Mouse (Mus musculus): ENCODE measurements around the gene Plekha4. TPM values are rescaled to one million over a fixed set of nuclear protein-coding genes. Genes with fewer than 3 reads are reported as not detected.

Gene Plekha4
- polyA plus RNA-seq, 1 experiment from 2014 or later: 0.53 TPM

- Histone ChIP-seq H3K27ac (replicated peaks; ENCODE audit: low read depth, low read length) (peak overlapping the region; percentile 64), H3K4me3 (replicated peaks; ENCODE audit: low read depth, low read length) (peak overlapping the region; percentile 43), H3K36me3 (ENCODE audit: control insufficient read depth, insufficient read depth, low read length) (no peaks in the 10 kb centered on the region), H3K4me1 (ENCODE audit: control insufficient read depth, insufficient read depth, low read length) (peaks cover 17% of the 10 kb centered on the region), H3K27me3 (ENCODE audit: control insufficient read depth, insufficient read depth, low read length) (no peaks in the 10 kb centered on the region), H3K9ac (replicated peaks; ENCODE audit: low read length) (peak overlapping the region; percentile 42), H3K9me3 (ENCODE audit: control insufficient read depth, low read length) (no peaks in the 10 kb centered on the region), H3K4me2 (ENCODE audit: low read length) (peak overlapping the region; percentile 74)
- peak; percentile 91 for DNase-seq
- under 1% methylated on average over 24 of the region's 24 CpGs for WGBS
- peak; percentile 91 for ATAC-seq (ENCODE audit: low FRiP score, low TSS enrichment)
Measured at GRCm38 (mm10) chr7:45567780-45568516, 41.8 kb downstream of the Plekha4 start.

DNA sequence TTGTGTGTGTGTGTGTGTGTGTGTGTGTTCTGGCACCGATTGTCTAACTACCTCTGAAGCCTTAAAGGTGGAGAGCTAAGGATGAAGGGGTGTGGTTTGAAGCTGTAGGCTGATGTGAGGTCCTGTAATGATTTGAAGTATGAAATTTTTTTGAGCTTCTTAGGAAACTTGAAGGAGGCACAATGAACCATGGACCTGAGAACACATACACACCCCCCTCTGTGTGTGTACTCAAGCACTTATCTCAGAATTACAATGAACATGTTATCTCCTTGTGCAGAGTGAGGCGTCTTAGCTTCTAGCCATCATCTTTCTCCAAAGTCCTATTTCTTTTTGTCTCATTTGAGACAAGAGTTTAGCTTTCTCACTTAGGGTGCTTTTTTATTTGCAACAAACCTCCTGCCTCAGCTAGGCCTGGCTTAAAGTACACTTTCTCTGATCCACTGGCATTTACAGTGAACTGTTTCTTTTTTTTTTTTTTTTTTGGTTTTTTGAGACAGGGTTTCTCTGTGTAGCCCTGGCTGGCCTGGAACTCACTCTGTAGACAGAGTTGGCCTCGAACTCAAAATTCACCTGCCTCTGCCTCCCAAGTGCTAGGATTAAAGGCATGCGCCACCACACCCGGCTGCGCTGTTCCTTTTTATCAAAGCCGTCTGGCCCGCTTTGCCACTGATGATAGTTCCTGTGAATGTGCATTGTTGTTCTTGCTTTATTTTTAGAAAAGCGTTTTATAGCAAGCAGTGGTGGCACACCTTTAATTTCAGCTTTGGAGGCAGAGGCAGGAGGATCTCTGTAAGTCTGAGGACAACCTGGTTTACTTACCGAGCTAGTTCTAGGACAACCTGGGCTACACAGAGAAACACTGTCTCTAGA is 42.7 kb downstream of the Plekha4 start:
- Histone ChIP-seq H3K4me2 (ENCODE audit: low read length) (peak overlapping the region; percentile 74), H3K27ac (replicated peaks; ENCODE audit: low read depth, low read length) (peak overlapping the region; percentile 64), H3K36me3 (ENCODE audit: control insufficient read depth, insufficient read depth, low read length) (no peaks in the 10 kb centered on the region), H3K27me3 (ENCODE audit: control insufficient read depth, insufficient read depth, low read length) (no peaks in the 10 kb centered on the region), H3K9me3 (ENCODE audit: control insufficient read depth, low read length) (no peaks in the 10 kb centered on the region), H3K9ac (replicated peaks; ENCODE audit: low read length) (peak overlapping the region; percentile 42; the same call in 1 of the 2 replicates), H3K4me3 (replicated peaks; ENCODE audit: low read depth, low read length) (peak overlapping the region; percentile 43), H3K4me1 (ENCODE audit: control insufficient read depth, insufficient read depth, low read length) (peaks cover 17% of the 10 kb centered on the region)
- DNase-seq (no peak), ATAC-seq (ENCODE audit: low FRiP score, low TSS enrichment) (no peak)
- 79% methylated on average over 10 of the region's 10 CpGs for WGBS

GRCm38 (mm10) chr7:45570103-45570741 is 44.1 kb downstream of the Plekha4 start, which contains the start of gene Bcat2:
Bcat2 (plus strand) TSS chr7:45570153.
- Histone ChIP-seq H3K4me1 (ENCODE audit: control insufficient read depth, insufficient read depth, low read length) (peaks cover 17% of the 10 kb centered on the region), H3K36me3 (ENCODE audit: control insufficient read depth, insufficient read depth, low read length) (no peaks in the 10 kb centered on the region), H3K9me3 (ENCODE audit: control insufficient read depth, low read length) (no peaks in the 10 kb centered on the region), H3K4me3 (replicated peaks; ENCODE audit: low read depth, low read length) (peak within 1 kb of the TSS; percentile 65), H3K4me2 (ENCODE audit: low read length) (peak within 1 kb of the TSS; percentile 68), H3K9ac (replicated peaks; ENCODE audit: low read length) (peak within 1 kb of the TSS; percentile 85), H3K27ac (replicated peaks; ENCODE audit: low read depth, low read length) (peak within 1 kb of the TSS; percentile 89), H3K27me3 (ENCODE audit: control insufficient read depth, insufficient read depth, low read length) (no peaks in the 10 kb centered on the region)
- peak; percentile 76 for ATAC-seq (ENCODE audit: low FRiP score, low TSS enrichment)
- WGBS: 3% methylated on average over 42 of the region's 42 CpGs
- peak; percentile 85 for DNase-seq

- H3K36me3 ChIP-seq (ENCODE audit: control insufficient read depth, insufficient read depth, low read length): peaks cover 11% of the 10 kb centered on the region
- no peaks in the 10 kb centered on the region for H3K27me3 ChIP-seq (ENCODE audit: control insufficient read depth, insufficient read depth, low read length)
- WGBS: 65% methylated on average over 1 of the region's 1 CpGs
- no peak overlapping the region for H3K4me2 ChIP-seq (ENCODE audit: low read length)
- H3K4me3 ChIP-seq (replicated peaks; ENCODE audit: low read depth, low read length): no peak overlapping the region
- no peak overlapping the region; the same call in 1 of the 2 replicates for H3K9ac ChIP-seq (replicated peaks; ENCODE audit: low read length)
- H3K4me1 ChIP-seq (ENCODE audit: control insufficient read depth, insufficient read depth, low read length): peaks cover 17% of the 10 kb centered on the region
- no peak for ATAC-seq (ENCODE audit: low FRiP score, low TSS enrichment)
- no peak for DNase-seq
- H3K27ac ChIP-seq (replicated peaks; ENCODE audit: low read depth, low read length): no peak overlapping the region
- no peaks in the 10 kb centered on the region for H3K9me3 ChIP-seq (ENCODE audit: control insufficient read depth, low read length)
Measured at GRCm38 (mm10) chr7:45571966-45572365, 45.8 kb downstream of the Plekha4 start.

GRCm38 (mm10) chr7:45573954-45574353 is 47.8 kb downstream of the Plekha4 start:
- ATAC-seq (ENCODE audit: low FRiP score, low TSS enrichment) (no peak), DNase-seq (no peak)
- Histone ChIP-seq H3K4me1 (ENCODE audit: control insufficient read depth, insufficient read depth, low read length) (peaks cover 12% of the 10 kb centered on the region), H3K27ac (replicated peaks; ENCODE audit: low read depth, low read length) (no peak overlapping the region), H3K9me3 (ENCODE audit: control insufficient read depth, low read length) (no peaks in the 10 kb centered on the region), H3K27me3 (ENCODE audit: control insufficient read depth, insufficient read depth, low read length) (no peaks in the 10 kb centered on the region), H3K36me3 (ENCODE audit: control insufficient read depth, insufficient read depth, low read length) (peaks cover 12% of the 10 kb centered on the region), H3K9ac (replicated peaks; ENCODE audit: low read length) (no peak overlapping the region), H3K4me2 (ENCODE audit: low read length) (no peak overlapping the region), H3K4me3 (replicated peaks; ENCODE audit: low read depth, low read length) (no peak overlapping the region)
- 83% methylated on average over 8 of the region's 8 CpGs for WGBS

DNA sequence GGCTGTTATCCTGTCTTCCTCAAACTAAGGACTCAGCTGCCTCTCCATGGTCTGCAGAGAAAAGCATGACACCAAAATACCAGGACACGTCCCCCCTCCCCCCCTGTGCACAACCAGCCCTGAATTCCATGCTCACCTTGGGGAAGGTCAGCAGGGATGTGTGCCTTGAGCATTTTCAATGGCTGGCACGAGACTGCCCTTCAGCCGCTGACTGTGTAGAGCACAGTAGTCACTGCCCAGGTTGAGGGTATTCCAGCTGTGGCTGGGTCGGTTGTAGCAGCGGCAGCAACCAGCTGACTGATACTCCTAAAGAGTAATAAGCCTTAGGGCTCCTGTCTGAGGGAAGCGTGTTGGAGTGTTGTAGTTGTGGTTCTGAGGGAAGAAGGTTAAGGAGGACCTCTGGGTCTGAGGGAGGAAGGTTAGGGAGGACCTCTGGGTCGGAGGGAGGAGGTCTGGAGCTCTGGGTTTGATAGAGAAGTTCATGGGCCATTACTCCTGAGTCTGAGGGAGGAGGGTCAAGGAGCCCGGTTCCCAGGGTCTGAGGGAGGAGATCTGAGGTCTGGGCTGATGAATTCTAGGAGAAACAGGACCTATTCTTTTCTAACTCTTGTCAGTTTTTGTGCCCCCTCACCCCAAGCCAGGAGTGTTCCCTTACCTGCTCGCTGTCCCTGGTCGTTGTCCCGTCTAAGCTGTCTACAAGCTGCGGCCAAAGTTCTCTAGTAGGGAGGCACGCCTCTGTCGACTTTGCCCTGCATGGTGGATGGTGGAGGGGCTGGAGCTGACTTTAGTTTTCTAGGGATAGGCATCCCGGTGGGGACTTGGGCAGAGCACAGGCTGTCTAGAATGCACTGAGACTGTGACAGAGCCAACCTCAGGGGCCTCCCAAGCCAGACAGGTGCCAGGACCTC is 48.6 kb downstream of the Plekha4 start:
- 85% methylated on average over 15 of the region's 15 CpGs for WGBS
- no peak for ATAC-seq (ENCODE audit: low FRiP score, low TSS enrichment)
- Histone ChIP-seq H3K4me1 (ENCODE audit: control insufficient read depth, insufficient read depth, low read length) (peaks cover 12% of the 10 kb centered on the region), H3K4me3 (replicated peaks; ENCODE audit: low read depth, low read length) (no peak overlapping the region), H3K36me3 (ENCODE audit: control insufficient read depth, insufficient read depth, low read length) (peaks cover 12% of the 10 kb centered on the region), H3K9ac (replicated peaks; ENCODE audit: low read length) (no peak overlapping the region), H3K9me3 (ENCODE audit: control insufficient read depth, low read length) (no peaks in the 10 kb centered on the region), H3K27ac (replicated peaks; ENCODE audit: low read depth, low read length) (no peak overlapping the region), H3K27me3 (ENCODE audit: control insufficient read depth, insufficient read depth, low read length) (no peaks in the 10 kb centered on the region), H3K4me2 (ENCODE audit: low read length) (no peak overlapping the region)
- DNase-seq: no peak

DNA sequence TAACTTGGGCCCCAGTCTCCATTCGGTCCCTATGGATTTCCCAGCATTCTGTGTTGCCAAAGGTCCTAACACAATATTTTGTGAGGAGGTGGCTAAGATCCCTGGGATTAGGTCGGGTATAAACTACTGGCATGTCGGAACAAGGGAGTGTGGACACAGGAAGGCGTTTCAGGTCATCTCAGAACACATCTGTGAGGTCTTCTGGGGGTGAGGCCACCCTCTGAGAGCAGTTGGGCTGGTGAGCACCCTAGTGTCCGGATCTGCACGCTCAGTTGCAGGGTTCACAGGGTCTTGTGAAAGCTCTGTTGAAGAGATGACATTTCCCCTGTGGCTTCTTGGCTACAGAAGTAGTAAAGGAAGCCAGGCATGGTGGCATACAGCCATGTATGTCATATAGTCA is 59.8 kb downstream of the Plekha4 start:
- no peak for ATAC-seq (ENCODE audit: low FRiP score, low TSS enrichment)
- no peak overlapping the region for H3K9ac ChIP-seq (replicated peaks; ENCODE audit: low read length)

More for the DNA sequence above, 59.8 kb downstream of the Plekha4 start:
- Histone ChIP-seq H3K27ac (replicated peaks; ENCODE audit: low read depth, low read length) (no peak overlapping the region), H3K4me3 (replicated peaks; ENCODE audit: low read depth, low read length) (no peak overlapping the region), H3K4me2 (ENCODE audit: low read length) (no peak overlapping the region), H3K36me3 (ENCODE audit: control insufficient read depth, insufficient read depth, low read length) (peaks cover 20% of the 10 kb centered on the region; the same call in 1 of the 2 replicates), H3K4me1 (ENCODE audit: control insufficient read depth, insufficient read depth, low read length) (no peaks in the 10 kb centered on the region), H3K9me3 (ENCODE audit: control insufficient read depth, low read length) (no peaks in the 10 kb centered on the region), H3K27me3 (ENCODE audit: control insufficient read depth, insufficient read depth, low read length) (no peaks in the 10 kb centered on the region)
- 92% methylated on average over 6 of the region's 6 CpGs for WGBS
- no peak for DNase-seq
